Mouse (Mus musculus) Patski (cell line): ENCODE measurements around the gene Bicral. TPM values are rescaled to one million over a fixed set of nuclear protein-coding genes. Genes with fewer than 3 reads are reported as not detected.
"Not testable (repeated sequence)": the region's sequence is repeated elsewhere in the genome, so short reads cannot be mapped to it uniquely, and the experiment has no call there.

Experiments
- ATAC-seq: fragments of 100-300 bp; one replicate; pipeline ENCODE4 v1.8.0; 2021
- CTCF ChIA-PET: fragments of 350-600 bp; sonication (Branson Sonifier 250); formaldehyde crosslinking; loops from one replicate; lab custom pipeline; 2022; ENCODE audit warnings: inconsistent platforms; lab: Charles Lee
- POLR2A ChIA-PET: fragments of 350-600 bp; sonication (Branson Sonifier 250); formaldehyde crosslinking; loops from one replicate; lab custom pipeline; 2022; ENCODE audit warnings: antibody characterized with exemption, inconsistent platforms; lab: Charles Lee
- DNase-seq: peaks from one replicate; pipeline ENCODE4 v3.0.0-alpha.2; 2011; ENCODE audit warnings: low read depth, low spot score
- H3K27me3 ChIP-seq: fragments of 371-371 bp; one replicate; pipeline ENCODE4 v1.5.1; 2021
- CTCF ChIP-seq: fragments of 100-300 bp; IDR thresholded peaks from one replicate; pipeline ENCODE4 v1.5.1; 2021
- in situ Hi-C: fragments of 300-500 bp; cut with MboI; formaldehyde crosslinking; loops from 3 replicates; pipeline ENCODE4 v1.11.1; 2018; ENCODE audit warnings: low pct_unique_long_range_greater_than_20kb, mixed read lengths
- polyA plus RNA-seq: library from polyadenylated mRNA; unstranded; gene quantifications from one replicate; pipeline ENCODE4 v1.2.3, GENCODE M21; 2021

Bicral gene
- polyA plus RNA-seq, 1 experiment from 2014 or later, result 16.4 TPM

DNA sequence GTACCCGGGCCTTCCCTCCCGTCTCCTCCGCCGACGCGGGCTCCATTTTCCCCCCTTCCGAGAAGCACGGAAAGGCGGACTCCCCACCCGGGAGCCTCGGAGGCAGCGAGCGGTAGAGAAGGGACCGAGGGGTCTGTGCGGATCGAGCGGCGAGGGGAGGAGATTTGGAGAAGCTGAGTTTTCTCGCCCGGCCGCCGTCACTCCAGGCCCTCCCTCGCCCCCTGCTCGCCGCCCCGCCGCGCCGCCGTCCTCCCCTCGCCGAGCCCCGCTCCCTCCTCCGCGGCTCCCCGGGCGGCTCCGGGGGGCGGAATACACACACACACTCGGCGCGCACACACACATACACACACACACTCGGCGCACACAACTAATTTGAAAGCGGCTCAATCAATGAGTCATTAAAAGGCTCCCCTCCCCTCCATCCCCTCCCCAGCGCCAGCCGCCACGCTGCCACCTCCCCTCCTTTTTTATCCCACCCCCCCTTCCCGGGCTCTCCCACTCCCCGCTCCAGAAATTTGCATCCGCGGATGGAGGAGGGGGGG, 850 bp downstream of the Bicral start:
- no peak for TF ChIP-seq CTCF
- ChIA-PET CTCF (no interaction called here), POLR2A (interaction anchor here (0.6 to 2.3 kb wide), 6 partner anchors 15 to 75 kb away, joined by 3 to 9 read pairs (median 5); partner anchors contain the start of gene Rpl7l1)
- no peak for DNase-seq
- H3K27me3 ChIP-seq, result no peaks in the 10 kb centered on the region
- ATAC-seq, result peak; percentile 44
- in situ Hi-C loops, result no loop called here

- POLR2A ChIA-PET, result interaction anchor here (0.6 to 1.8 kb wide), 3 partner anchors 14 to 54 kb away, joined by 3 to 4 read pairs (median 3); no protein-coding TSS in a partner anchor
- no peak for DNase-seq
- CTCF ChIA-PET, result no interaction called here
- H3K27me3 ChIP-seq, result no peaks in the 10 kb centered on the region
- peak; percentile 37 for ATAC-seq
- TF ChIP-seq CTCF, result no peak
- in situ Hi-C loops, result no loop called here
Observed at GRCm38 (mm10) chr17:46856471-46857360, 1.6 kb downstream of the Bicral start.

- no peak for TF ChIP-seq CTCF
- no peaks in the 10 kb centered on the region for H3K27me3 ChIP-seq
- in situ Hi-C loops, result no loop called here
- ChIA-PET CTCF (no interaction called here), POLR2A (interaction anchor here (1.5 to 1.9 kb wide), 4 partner anchors 10 to 35 kb away, joined by 4 to 12 read pairs (median 4); partner anchors contain the start of gene Tbcc)
- DNase-seq (no peak), ATAC-seq (no peak)
Observed at GRCm38 (mm10) chr17:46856107-46856388, 2.2 kb downstream of the Bicral start.

- no peaks in the 10 kb centered on the region for H3K27me3 ChIP-seq
- no peak for ATAC-seq
- CTCF ChIA-PET, result interaction anchor here (1.0 to 2.3 kb wide), 3 partner anchors 11 to 26 kb away, joined by 3 to 12 read pairs (median 3); no protein-coding TSS in a partner anchor
- DNase-seq, result no peak
- no peak for TF ChIP-seq CTCF
- in situ Hi-C loops, result no loop called here
- POLR2A ChIA-PET, result interaction anchor here (0.6 to 1.9 kb wide), 7 partner anchors 11 to 158 kb away, joined by 3 to 12 read pairs (median 4); partner anchors contain the start of gene Tbcc
Observed at GRCm38 (mm10) chr17:46855328-46856106, 2.8 kb downstream of the Bicral start.

- DNase-seq (no peak), ATAC-seq (no peak)
- no peaks in the 10 kb centered on the region for H3K27me3 ChIP-seq
- ChIA-PET CTCF (interaction anchor here (1.0 to 2.3 kb wide), 4 partner anchors 10 to 27 kb away, joined by 3 to 12 read pairs (median 4); no protein-coding TSS in a partner anchor), POLR2A (interaction anchor here (0.6 to 1.9 kb wide), 6 partner anchors 11 to 157 kb away, joined by 3 to 12 read pairs (median 4); partner anchors contain the start of gene Tbcc)
- in situ Hi-C loops, result loop anchor here (5.0 kb wide), 1 partner anchor 72 kb away; the partner anchor contains the start of gene Rpl7l1
- TF ChIP-seq CTCF, result no peak
Observed at GRCm38 (mm10) chr17:46854640-46855110, 3.6 kb downstream of the Bicral start.

DNA sequence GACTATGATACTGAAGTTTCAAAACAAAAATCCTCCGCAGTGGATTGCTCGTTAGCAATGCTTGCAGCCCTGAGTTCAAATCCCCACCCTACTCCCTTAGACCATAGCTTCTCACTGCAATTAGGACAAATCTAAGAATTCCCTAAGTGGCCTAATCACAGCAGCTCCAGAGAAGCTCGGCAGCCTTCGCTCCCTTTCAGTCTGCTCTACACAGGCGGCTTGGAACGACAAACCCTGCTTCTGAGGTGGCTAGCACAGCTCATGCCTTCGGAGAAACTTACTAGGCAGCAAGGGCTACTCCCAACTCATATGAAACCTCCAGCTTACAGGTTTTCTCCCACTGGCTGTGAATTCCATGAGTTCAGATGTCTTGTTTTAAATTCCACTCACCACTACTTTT, 4.2 kb downstream of the Bicral start:
- H3K27me3 ChIP-seq, result no peaks in the 10 kb centered on the region
- ChIA-PET POLR2A (interaction anchor here (1.9 kb wide), 1 partner anchor 37 kb away, joined by 12 read pairs; the partner anchor contains the start of gene Tbcc), CTCF (interaction anchor here (1.6 to 2.3 kb wide), 3 partner anchors 10 to 27 kb away, joined by 3 to 12 read pairs (median 5); no protein-coding TSS in a partner anchor)
- in situ Hi-C loops, result loop anchor here (5.0 kb wide), 1 partner anchor 72 kb away; the partner anchor contains the start of gene Rpl7l1
- no peak for TF ChIP-seq CTCF
- ATAC-seq (no peak), DNase-seq (no peak)

GRCm38 (mm10) chr17:46853281-46853680, 5.0 kb downstream of the Bicral start:
- TF ChIP-seq CTCF, result no peak
- in situ Hi-C loops, result loop anchor here (5.0 kb wide), 1 partner anchor 71 kb away; the partner anchor contains the start of gene Rpl7l1
- ATAC-seq, result no peak
- CTCF ChIA-PET, result interaction anchor here (2.2 to 3.6 kb wide), 3 partner anchors 9 to 14 kb away, joined by 5 to 12 read pairs (median 10); no protein-coding TSS in a partner anchor
- no peak for DNase-seq
- POLR2A ChIA-PET, result interaction anchor here (1.3 to 1.9 kb wide), 2 partner anchors 9 to 21 kb away, joined by 3 to 4 read pairs; no protein-coding TSS in a partner anchor
- H3K27me3 ChIP-seq, result no peaks in the 10 kb centered on the region

DNA sequence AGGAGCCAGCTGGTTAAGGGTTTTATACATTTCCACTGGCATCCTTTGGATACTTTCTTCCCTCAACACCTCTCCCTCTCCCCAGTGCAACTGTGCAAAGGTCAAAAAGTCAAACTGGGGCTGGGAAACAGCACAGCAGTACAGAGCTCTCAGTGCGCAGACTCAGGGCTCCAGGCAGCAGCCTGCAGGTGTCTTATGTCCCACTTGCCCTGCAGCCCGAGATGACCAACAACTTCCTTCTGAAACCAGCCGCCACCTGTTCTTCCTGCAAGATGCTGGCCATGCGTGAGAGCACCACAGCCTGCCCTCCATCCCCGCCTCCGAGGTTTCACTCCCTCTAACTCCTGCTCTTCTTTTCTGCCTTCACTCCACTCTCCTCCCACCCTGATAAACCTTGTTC, 5.6 kb downstream of the Bicral start:
- ChIA-PET POLR2A (interaction anchor here (1.3 to 1.9 kb wide), 2 partner anchors 9 to 20 kb away, joined by 3 to 4 read pairs; no protein-coding TSS in a partner anchor), CTCF (interaction anchor here (2.2 to 3.6 kb wide), 2 partner anchors 10 to 14 kb away, joined by 5 to 10 read pairs; no protein-coding TSS in a partner anchor)
- no peak for ATAC-seq
- in situ Hi-C loops, result loop anchor here (5.0 kb wide), 1 partner anchor 70 kb away; the partner anchor contains the start of gene Rpl7l1
- no peak for DNase-seq
- TF ChIP-seq CTCF, result no peak
- H3K27me3 ChIP-seq, result no peaks in the 10 kb centered on the region

DNA sequence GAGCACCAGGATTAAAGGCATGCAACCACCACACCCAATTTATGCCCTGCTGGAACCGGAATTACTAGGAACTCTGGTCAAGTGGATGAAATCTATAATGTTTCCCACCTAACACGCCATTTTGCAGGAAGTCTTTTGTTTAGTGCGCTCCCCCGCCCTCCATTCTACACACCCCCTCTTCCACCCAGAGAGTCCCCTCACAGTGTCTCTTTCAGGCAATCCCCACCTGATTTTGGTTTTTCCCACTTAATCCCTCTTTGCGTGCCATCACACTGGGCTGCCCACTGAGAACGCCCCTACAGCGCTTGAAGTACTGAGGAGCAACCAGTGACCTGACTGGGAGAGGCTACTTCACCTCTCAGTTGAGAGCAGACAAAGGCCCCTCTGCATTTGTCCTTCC, 11.1 kb downstream of the Bicral start:
- POLR2A ChIA-PET, result interaction anchor here (0.5 to 0.9 kb wide), 2 partner anchors 8 to 293 kb away, joined by 3 read pairs; no protein-coding TSS in a partner anchor
- DNase-seq (no peak), ATAC-seq (no peak)
- no peak for TF ChIP-seq CTCF
- H3K27me3 ChIP-seq, result no peaks in the 10 kb centered on the region
- CTCF ChIA-PET, result no interaction called here
- in situ Hi-C loops, result no loop called here

GRCm38 (mm10) chr17:46846573-46846972, 11.7 kb downstream of the Bicral start:
- CTCF ChIA-PET, DNase-seq, H3K27me3 ChIP-seq, ATAC-seq, in situ Hi-C loops: not testable (repeated sequence)
- POLR2A ChIA-PET, result interaction anchor here (0.5 kb wide), 1 partner anchor 292 kb away, joined by 3 read pairs; no protein-coding TSS in a partner anchor
